Mouse (Mus musculus): ENCODE measurements around the gene Olfr605. TPM values are rescaled to one million over a fixed set of nuclear protein-coding genes. Genes with fewer than 3 reads are reported as not detected.

Olfr605 gene
- total RNA-seq (2023), result not detected

DNA sequence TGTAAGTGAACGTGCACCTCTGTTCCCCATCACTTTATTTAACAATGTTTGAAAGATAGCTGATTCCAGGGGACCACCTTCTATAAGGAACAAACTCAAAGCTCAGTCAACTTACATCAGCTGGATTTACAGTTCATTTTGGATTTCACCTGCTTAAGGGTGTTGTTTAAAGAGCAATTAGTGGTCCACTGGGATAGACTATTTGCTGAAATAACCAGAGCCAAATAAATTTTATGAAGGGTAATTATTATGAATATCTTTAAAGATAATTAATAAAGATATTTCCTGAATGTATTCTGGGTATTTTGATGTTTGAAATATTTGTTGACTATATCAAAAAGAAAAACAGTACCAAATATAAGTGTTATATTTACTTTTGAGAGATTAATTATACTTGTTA is at the start of gene Olfr605:
TSS of gene Olfr605 (minus strand) at position 101 of the 400 bp plus-strand sequence.

DNA sequence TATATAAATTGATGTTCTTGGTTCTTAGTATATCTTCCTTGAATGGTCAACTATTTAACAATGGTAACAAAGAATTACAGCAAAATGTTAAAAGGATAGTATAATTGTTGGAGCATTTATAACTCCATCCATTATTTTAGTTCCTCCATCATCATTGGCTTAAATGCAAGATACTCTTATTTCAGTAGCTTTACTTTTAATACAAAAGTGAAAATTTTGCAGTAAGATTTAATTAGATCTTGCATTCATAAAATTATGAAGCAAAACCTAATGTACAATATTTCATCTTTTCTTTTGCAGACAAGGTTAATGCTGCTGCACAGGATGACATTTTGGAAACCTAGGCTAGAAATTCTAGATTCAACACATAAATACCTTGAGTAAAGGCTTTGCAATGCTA is 24.3 kb upstream of the Olfr605 start, which contains the start of gene Olfr608:
TSS of gene Olfr608 (plus strand) at position 301 of the 400 bp plus-strand sequence.

DNA sequence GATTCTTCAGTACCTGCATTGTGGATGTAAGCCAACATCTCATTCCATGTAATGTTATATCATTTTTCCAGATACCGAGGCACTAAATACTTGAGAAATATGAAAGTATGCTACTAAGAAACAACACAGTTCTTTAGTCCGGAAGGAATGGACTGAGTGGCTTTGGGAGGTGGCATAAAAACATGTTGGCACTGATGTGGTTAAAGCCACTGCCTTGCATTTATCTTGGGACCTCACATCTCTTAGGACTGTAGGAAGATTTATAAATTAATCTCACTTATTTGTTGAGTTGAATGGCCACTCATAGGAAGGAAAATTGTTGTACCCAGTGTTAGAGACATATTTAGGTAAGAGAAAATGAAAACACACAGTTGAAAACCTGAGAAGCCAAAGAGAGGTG is 3.5 kb upstream of the Olfr605 start, which contains the start of gene Olfr606:
TSS of gene Olfr606 (plus strand) at position 301 of the 400 bp plus-strand sequence.

DNA sequence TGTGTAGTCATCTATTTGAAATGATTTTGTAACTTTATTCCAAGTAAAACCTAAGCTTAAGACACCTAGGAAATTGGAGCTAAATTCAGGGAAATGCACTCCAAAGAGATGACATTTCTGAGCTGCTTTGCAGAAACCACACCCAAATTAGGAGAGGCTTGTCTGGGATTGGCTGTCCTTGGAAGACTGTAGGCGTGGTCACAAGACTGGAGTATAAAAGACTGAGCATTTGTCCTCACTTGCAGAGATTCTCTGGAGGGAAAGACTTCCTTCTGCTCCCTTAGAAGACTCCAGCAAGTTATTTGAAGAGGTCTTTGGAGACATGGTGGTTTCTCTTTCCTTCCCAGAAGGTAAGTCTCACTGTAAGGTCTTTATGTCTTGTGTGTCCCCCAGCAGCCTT is 30.5 kb downstream of the Olfr605 start, which contains the start of gene Usp17lc:
TSS of gene Usp17lc (plus strand) at position 301 of the 400 bp plus-strand sequence.

Other genes starting within 250 kb of the Olfr605 start
- gene Olfr593, start 233.6 kb downstream of the Olfr605 start, total RNA-seq (2023), result not detected
- gene Olfr594, start 228.4 kb downstream of the Olfr605 start, total RNA-seq (2023), result not detected
- not detected for gene Usp17ld, start 192.9 kb downstream of the Olfr605 start, total RNA-seq (2023)
- gene Olfr596, start 139.8 kb downstream of the Olfr605 start, total RNA-seq (2023), result not detected
- not detected for gene Olfr597, start 129.1 kb downstream of the Olfr605 start, total RNA-seq (2023)
- not detected for gene Olfr598, start 121.9 kb downstream of the Olfr605 start, total RNA-seq (2023)
- not detected for gene Olfr599, start 109.5 kb downstream of the Olfr605 start, total RNA-seq (2023)
- not detected for gene Olfr600, start 95.8 kb downstream of the Olfr605 start, total RNA-seq (2023)
- gene Olfr601, start 82.8 kb downstream of the Olfr605 start, total RNA-seq (2023), result not detected
- not detected for gene Olfr603, start 59.3 kb downstream of the Olfr605 start, total RNA-seq (2023)
- not detected for gene Usp17lc, start 30.4 kb downstream of the Olfr605 start, total RNA-seq (2023)
- gene Olfr606, start 3.6 kb upstream of the Olfr605 start, total RNA-seq (2023), result not detected
- gene Olfr607, start 18.7 kb upstream of the Olfr605 start, total RNA-seq (2023), result not detected
- gene Olfr608, start 24.4 kb upstream of the Olfr605 start, total RNA-seq (2023), result not detected
- not detected for gene Olfr609, start 52.6 kb upstream of the Olfr605 start, total RNA-seq (2023)
- not detected for gene Olfr610, start 66.7 kb upstream of the Olfr605 start, total RNA-seq (2023)
- gene Olfr611, start 75.4 kb upstream of the Olfr605 start, total RNA-seq (2023), result not detected
- gene Olfr612, start 97.3 kb upstream of the Olfr605 start, total RNA-seq (2023), result not detected
- not detected for gene Olfr613, start 102.6 kb upstream of the Olfr605 start, total RNA-seq (2023)
- gene Olfr615, start 110.6 kb upstream of the Olfr605 start, total RNA-seq (2023), result not detected
- not detected for gene Olfr616, start 123.7 kb upstream of the Olfr605 start, total RNA-seq (2023)
- not detected for gene Olfr617, start 127.6 kb upstream of the Olfr605 start, total RNA-seq (2023)
- gene Olfr618, start 144.7 kb upstream of the Olfr605 start, total RNA-seq (2023), result not detected
- gene Olfr619, start 155.1 kb upstream of the Olfr605 start, total RNA-seq (2023), result not detected
- not detected for gene Olfr620, start 167.1 kb upstream of the Olfr605 start, total RNA-seq (2023)
- not detected for gene Olfr622, start 197.3 kb upstream of the Olfr605 start, total RNA-seq (2023)
- gene Olfr623, start 218.3 kb upstream of the Olfr605 start, total RNA-seq (2023), result not detected
- not detected for gene Olfr624, start 225.8 kb upstream of the Olfr605 start, total RNA-seq (2023)
- gene Olfr625-ps1, start 237.3 kb upstream of the Olfr605 start, total RNA-seq (2023), result not detected